Mouse (Mus musculus): Measurements from ENCODE around the gene Dis3l.

Dis3l gene

DNA sequence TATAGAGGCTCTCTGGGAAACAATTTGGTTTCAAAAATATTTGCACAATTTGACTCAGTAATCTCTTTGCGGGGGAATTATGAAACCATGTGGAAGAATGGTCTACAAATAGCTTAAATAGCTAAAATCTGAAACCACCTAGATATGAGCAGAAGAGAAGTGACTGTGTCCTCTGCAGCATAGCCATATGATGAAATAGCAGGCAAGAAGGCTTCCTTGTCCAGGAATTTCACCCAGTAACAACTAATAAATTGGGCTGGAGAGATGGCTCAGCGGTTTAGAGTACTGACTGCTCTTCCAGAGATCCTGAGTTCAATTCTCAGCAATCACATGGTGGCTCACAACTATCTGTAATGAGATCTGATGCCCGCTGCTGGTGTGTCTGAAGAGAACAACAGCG is 80.1 kb downstream of the Dis3l start:
- DNase-seq (ENCODE audit: extremely low spot score, low read depth, low spot score), result no peak

DNA sequence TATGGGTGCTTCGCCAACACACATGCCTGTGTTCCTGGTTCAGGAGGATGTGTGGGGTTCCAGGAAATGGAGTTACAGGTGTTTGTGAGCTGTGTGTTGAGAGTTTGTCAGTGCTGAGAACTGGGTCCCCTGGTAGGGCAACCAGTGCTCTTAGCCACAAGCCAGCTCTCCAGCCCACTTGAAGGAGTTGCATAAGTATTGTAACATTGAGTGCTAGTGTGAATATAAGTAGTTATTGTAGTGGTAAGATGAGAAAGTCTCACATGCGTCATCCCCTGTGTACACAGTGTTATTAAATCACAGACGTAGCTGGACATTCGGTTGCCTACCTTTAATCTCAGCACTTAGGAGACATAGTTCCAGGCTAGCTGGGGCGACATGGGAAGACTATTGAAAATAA is 81.2 kb downstream of the Dis3l start:
- no peak for DNase-seq (ENCODE audit: extremely low spot score, low read depth, low spot score)
